Mouse (Mus musculus): ENCODE measurements around the gene Npr1.

- TF ChIP-seq CTCF (IDR thresholded peaks at IDR 0.05; ENCODE audit: control insufficient read depth, insufficient read depth, insufficient replicate concordance, low read depth, low read length), result no peak
- TF ChIP-seq POLR2A (IDR thresholded peaks at IDR 0.05; ENCODE audit: control insufficient read depth, low read depth, low read length), result no peak
These were observed 6.5 kb upstream of the Npr1 start for GRCm38 (mm10) chr3:90472213-90472612.

Data from testis, adult 2 months (tissue).